Mouse (Mus musculus) E14TG2a.4 (cell line): Measurements from ENCODE around the gene Pak4.

Source experiments
- CTCF ChIP-seq: conservative IDR thresholded peaks from 2 replicates; pipeline ENCODE4 v1.5.1; 2014; ENCODE audit warnings: low read length
- NANOG ChIP-seq: IDR thresholded peaks from 2 replicates; pipeline ENCODE4 v1.6.1; 2014; ENCODE audit warnings: borderline replicate concordance, low read length, mixed read lengths
- POU5F1 ChIP-seq: IDR thresholded peaks from 2 replicates; pipeline ENCODE4 v1.6.1; 2014; ENCODE audit warnings: low read length, borderline replicate concordance

DNA sequence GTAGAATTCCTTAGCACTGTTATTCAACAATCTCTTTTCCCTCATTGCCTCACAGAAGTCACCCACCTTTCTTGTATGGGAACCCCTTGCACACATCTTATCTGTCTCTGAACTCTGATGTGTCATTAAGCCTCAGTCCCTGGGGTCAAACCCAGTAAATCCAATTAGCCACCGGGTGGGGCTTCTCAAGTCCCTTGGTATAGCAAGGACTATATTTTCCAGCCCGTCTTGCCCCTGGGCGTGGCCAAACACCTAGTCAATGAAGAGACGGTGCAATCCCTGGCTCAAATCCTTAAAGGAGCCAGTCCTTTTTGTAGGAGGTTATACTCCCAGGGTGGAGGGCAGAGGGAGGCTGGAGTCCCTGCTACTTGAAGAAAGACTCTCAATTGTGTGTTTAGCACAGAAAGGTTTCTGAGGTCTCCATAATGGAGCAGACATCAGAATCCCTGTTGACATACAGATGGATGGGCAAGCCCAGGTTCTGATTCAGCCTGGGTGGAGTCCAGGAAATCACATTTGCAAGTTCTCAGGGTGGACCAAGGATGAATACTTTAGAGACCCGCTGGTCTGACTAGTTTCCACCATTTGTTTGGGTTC lies 41.9 kb downstream of the Pak4 start:
- no peak for TF ChIP-seq CTCF
- TF ChIP-seq NANOG: no peak
- TF ChIP-seq POU5F1: no peak
